Mouse (Mus musculus): ENCODE measurements around the gene Elmo1. TPM values are rescaled to one million over a fixed set of nuclear protein-coding genes. Genes with fewer than 3 reads are reported as not detected.

Elmo1 gene
- total and polyA plus RNA-seq, 3 experiments, result 23.1 to 50.2 (median 32.2) TPM

DNA sequence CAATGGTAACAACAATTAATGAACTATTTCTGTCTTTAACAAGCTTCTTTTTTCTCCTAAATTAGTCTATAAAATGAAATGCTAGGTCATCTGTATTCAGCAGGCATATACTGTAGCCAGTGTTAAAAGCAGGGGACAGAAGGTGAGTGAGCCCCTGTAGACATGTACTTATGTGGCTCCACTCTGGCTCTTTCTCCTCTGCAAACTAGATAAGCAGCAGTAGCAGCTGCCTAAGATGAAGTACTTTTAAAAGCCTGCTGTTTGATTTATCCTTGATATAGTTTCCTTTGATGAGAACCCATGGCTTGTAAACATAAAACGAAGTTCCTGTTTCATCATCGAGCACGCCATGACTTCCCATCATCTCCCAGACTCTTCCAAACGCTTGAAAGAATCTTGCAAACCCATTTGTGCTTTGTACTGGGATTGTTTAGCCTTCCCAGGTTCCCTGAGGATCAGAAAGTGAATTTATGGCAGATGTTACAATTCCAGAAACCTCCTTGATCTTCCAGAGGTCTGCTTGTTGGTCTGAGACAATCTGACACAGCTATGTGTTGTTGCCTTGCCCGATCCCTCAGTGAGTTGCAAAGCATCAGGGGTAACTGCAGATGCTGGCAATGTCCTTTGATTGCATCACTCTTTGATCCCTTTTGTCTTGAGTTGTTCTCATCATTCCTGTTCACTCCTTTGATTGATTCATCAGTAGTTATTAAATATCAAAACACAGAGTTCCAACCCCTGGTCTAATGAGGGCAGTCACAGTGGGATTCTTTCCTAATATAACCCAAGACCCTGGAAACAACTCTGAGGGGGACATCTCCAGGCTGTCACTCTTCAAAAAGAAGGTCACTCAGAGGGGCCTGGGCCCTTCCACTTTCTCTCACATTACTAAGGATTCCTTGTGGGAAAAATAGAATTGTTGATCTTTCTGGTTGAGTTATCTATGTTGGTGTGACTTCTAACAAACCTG, 326.6 kb downstream of the Elmo1 start:
- in situ Hi-C loops (cut with MboI; ENCODE audit: low pct_ligation_motif_present, low pct_unique_long_range_greater_than_20kb, low sequenced_read_pairs), result no loop called here

GRCm38 (mm10) chr13:20430998-20431397, 340.6 kb downstream of the Elmo1 start:
- no peak overlapping the region for H3K4me3 ChIP-seq (replicated peaks in 1 of 3; ENCODE audit: low read depth in 2 of 3, low read length in 2 of 3, poor library complexity in 1 of 3)
- TF ChIP-seq CHD2 (IDR thresholded peaks at IDR 0.05; ENCODE audit: low read length), result no peak
- no peak for TF ChIP-seq ETS1 (conservative IDR thresholded peaks at IDR 0.05; ENCODE audit: low read depth, low read length)
- no peak for TF ChIP-seq CTCF (conservative IDR thresholded peaks at IDR 0.05 in 1 of 2, IDR thresholded peaks at IDR 0.05 in 1 of 2; ENCODE audit: low read depth in 2 of 2, low read length in 2 of 2)
- TF ChIP-seq ZKSCAN1 (IDR thresholded peaks at IDR 0.05; ENCODE audit: borderline replicate concordance, low read depth, low read length), result no peak
- TF ChIP-seq ELF1 (IDR thresholded peaks at IDR 0.05; ENCODE audit: low read depth, low read length), result no peak
- no peak for TF ChIP-seq GABPA (IDR thresholded peaks at IDR 0.05; ENCODE audit: insufficient replicate concordance, low read depth, low read length)
- TF ChIP-seq JUND (conservative IDR thresholded peaks at IDR 0.05; ENCODE audit: low read depth, low read length), result no peak
- TF ChIP-seq EP300 (IDR thresholded peaks at IDR 0.05; ENCODE audit: low read length), result no peak
- TF ChIP-seq E2F4 (IDR thresholded peaks at IDR 0.05; ENCODE audit: insufficient replicate concordance, low read depth, low read length), result no peak
- no peak for TF ChIP-seq POLR2A (IDR thresholded peaks at IDR 0.05; ENCODE audit: low read depth, low read length)
- TF ChIP-seq ZNF384 (IDR thresholded peaks at IDR 0.05; ENCODE audit: low read depth, low read length), result no peak
- TF ChIP-seq IRF4 (IDR thresholded peaks at IDR 0.05; ENCODE audit: low read depth, low read length), result no peak
- no peak for TF ChIP-seq USF1 (IDR thresholded peaks at IDR 0.05; ENCODE audit: low read depth, low read length)
- H3K4me2 ChIP-seq (ENCODE audit: insufficient read depth, low read depth, poor library complexity, severe bottlenecking), result no peak overlapping the region
- peaks cover 16 to 61% of the 10 kb centered on the region in 2 experiments for H3K36me3 ChIP-seq (replicated peaks in 1 of 2; ENCODE audit: control insufficient read depth in 1 of 2, insufficient read depth in 1 of 2, low read length in 1 of 2)
- no peaks in the 10 kb centered on the region for H3K9me3 ChIP-seq (replicated peaks; ENCODE audit: low read length)
- peak; percentile 36 for DNase-seq (ENCODE audit: extremely low read depth)
- dilution Hi-C loops (cut with MboI; ENCODE audit: extremely low pct_ligation_motif_present, extremely low pct_unique_long_range_greater_than_20kb, low sequenced_read_pairs), result no loop called here
- H3K4me1 ChIP-seq (ENCODE audit: control insufficient read depth in 1 of 2, insufficient read depth in 2 of 2), result peaks cover 9 to 51% of the 10 kb centered on the region in 2 experiments
- no peak overlapping the region for H3K27ac ChIP-seq (ENCODE audit: insufficient read depth, low read depth)
- H3K79me2 ChIP-seq (replicated peaks; ENCODE audit: control insufficient read depth, extremely low read depth, insufficient read depth, poor library complexity, severe bottlenecking), result no peaks in the 10 kb centered on the region
- no peaks in the 10 kb centered on the region for H3K27me3 ChIP-seq (replicated peaks)
- in situ Hi-C loops (cut with MboI; ENCODE audit: low pct_ligation_motif_present, low pct_unique_long_range_greater_than_20kb, low sequenced_read_pairs), result no loop called here
- no peak overlapping the region for H3K9ac ChIP-seq (ENCODE audit: insufficient read depth, low read depth)

More for the DNA sequence above, 326.6 kb downstream of the Elmo1 start:
- Histone ChIP-seq H3K27me3 (replicated peaks) (no peaks in the 10 kb centered on the region), H3K9ac (ENCODE audit: insufficient read depth, low read depth) (no peak overlapping the region), H3K9me3 (replicated peaks; ENCODE audit: low read length) (no peaks in the 10 kb centered on the region), H3K4me1 (ENCODE audit: control insufficient read depth in 1 of 2, insufficient read depth in 2 of 2) (peaks cover 0 to 17% of the 10 kb centered on the region in 2 experiments; a peak in 3 of 4 replicates), H3K4me2 (ENCODE audit: insufficient read depth, low read depth, poor library complexity, severe bottlenecking) (no peak overlapping the region), H3K36me3 (replicated peaks in 1 of 2; ENCODE audit: control insufficient read depth in 1 of 2, insufficient read depth in 1 of 2, low read length in 1 of 2) (peaks cover 0 to 54% of the 10 kb centered on the region in 2 experiments), H3K79me2 (replicated peaks; ENCODE audit: control insufficient read depth, extremely low read depth, insufficient read depth, poor library complexity, severe bottlenecking) (no peaks in the 10 kb centered on the region), H3K4me3 (replicated peaks in 1 of 3; ENCODE audit: low read depth in 2 of 3, low read length in 2 of 3, poor library complexity in 1 of 3) (no peak overlapping the region), H3K27ac (ENCODE audit: insufficient read depth, low read depth) (no peak overlapping the region)
- TF ChIP-seq E2F4 (IDR thresholded peaks at IDR 0.05; ENCODE audit: insufficient replicate concordance, low read depth, low read length) (no peak), BHLHE40 (IDR thresholded peaks at IDR 0.05; ENCODE audit: low read depth, low read length) (no peak)
- dilution Hi-C loops (cut with MboI; ENCODE audit: extremely low pct_ligation_motif_present, extremely low pct_unique_long_range_greater_than_20kb, low sequenced_read_pairs), result no loop called here
- DNase-seq (ENCODE audit: extremely low read depth), result no peak
